Mouse (Mus musculus) spleen, adult 2 months (tissue): ENCODE measurements around the gene Mgp.

Experiments used
- CTCF ChIP-seq: fragments of 200-500 bp; IDR thresholded peaks from 2 replicates; pipeline ENCODE4 v1.5.1; 2011; ENCODE audit warnings: mild to moderate bottlenecking, inconsistent platforms; ENCODE audit not compliant: insufficient read depth, insufficient read length, insufficient replicate concordance; ENCODE audit errors: extremely low read depth
- POLR2A ChIP-seq: fragments of 200-500 bp; IDR thresholded peaks from 2 replicates; pipeline ENCODE4 v1.6.1; 2011; ENCODE audit warnings: low read depth, low read length, inconsistent platforms

DNA sequence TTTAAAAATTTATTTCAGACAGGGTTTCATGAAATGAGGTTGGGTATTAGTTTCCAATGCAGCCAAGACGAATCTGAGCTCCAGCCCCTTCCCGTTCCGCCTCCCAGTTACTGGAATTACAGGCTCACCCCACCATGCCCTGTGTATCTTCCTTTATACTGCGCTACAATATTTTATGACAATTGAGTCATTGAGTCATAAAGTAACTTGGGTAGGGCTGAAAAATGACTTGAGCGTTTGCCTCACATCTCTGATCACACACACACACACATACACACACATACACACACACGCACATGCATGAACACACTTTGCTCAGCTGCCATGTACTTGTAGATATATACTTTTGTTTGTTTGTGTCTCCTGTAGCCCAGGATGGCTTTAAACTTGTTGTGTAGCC is 38.6 kb upstream of the Mgp start:
- TF ChIP-seq CTCF: no peak
- no peak for TF ChIP-seq POLR2A
